Mouse (Mus musculus) stomach, embryonic 14.5 days (tissue): ENCODE data around the gene Phactr1. TPM values are rescaled to one million over a fixed set of nuclear protein-coding genes. Genes with fewer than 3 reads are reported as not detected.

Source experiments
- ATAC-seq: fragments of 200-750 bp; cut with Nextera tagmentation; 2 replicates; pipeline ENCODE4 v1.8.0; 2017; ENCODE audit warnings: low read depth, moderate TSS enrichment; ENCODE audit not compliant: insufficient number of reproducible peaks, insufficient read depth, low FRiP score
- H3K27ac ChIP-seq: fragments of 300-500 bp; sonication (generic); 2 replicates; pipeline ENCODE4 v1.5.1; 2014; ENCODE audit warnings: mild to moderate bottlenecking, low read length, moderate library complexity, mixed read lengths
- H3K27me3 ChIP-seq: fragments of 300-500 bp; sonication (generic); 2 replicates; pipeline ENCODE4 v1.6.1; 2014; ENCODE audit warnings: low read length, control low read depth, mixed read lengths; ENCODE audit not compliant: control insufficient read depth, insufficient read depth
- H3K36me3 ChIP-seq: fragments of 300-500 bp; sonication (generic); 2 replicates; pipeline ENCODE4 v1.6.1; 2014; ENCODE audit warnings: mild to moderate bottlenecking, control low read depth, low read length, moderate library complexity, mixed read lengths; ENCODE audit not compliant: control insufficient read depth, insufficient read depth
- H3K4me1 ChIP-seq: fragments of 300-500 bp; sonication (generic); 2 replicates; pipeline ENCODE4 v1.6.1; 2014; ENCODE audit warnings: low read length, control low read depth, mixed read lengths; ENCODE audit not compliant: control insufficient read depth, insufficient read depth
- H3K4me2 ChIP-seq: fragments of 300-500 bp; sonication (generic); replicated peaks from 2 replicates; pipeline ENCODE4 v1.6.1; 2014; ENCODE audit warnings: low read depth, low read length, control low read depth
- H3K4me3 ChIP-seq: fragments of 300-500 bp; sonication (generic); 2 replicates; pipeline ENCODE4 v1.5.1; 2014; ENCODE audit warnings: low read depth, low read length, control low read depth
- H3K9ac ChIP-seq: fragments of 300-500 bp; sonication (generic); replicated peaks from 2 replicates; pipeline ENCODE4 v1.6.1; 2014; ENCODE audit warnings: low read depth, mild to moderate bottlenecking, control low read depth, low read length, moderate library complexity, mixed read lengths
- H3K9me3 ChIP-seq: fragments of 300-500 bp; sonication (generic); 2 replicates; pipeline ENCODE4 v1.6.1; 2016; ENCODE audit warnings: low read depth, low read length, control low read depth; ENCODE audit not compliant: control insufficient read depth
- WGBS: fragments of 180-500 bp; shearing (Covaris S2); extraction: QIAGEN DNeasy Blood & Tissue Kit; methylation state at CpG from one replicate; pipeline ENCODE4 v1.1.7; 2014; 5-methylcytosine and 5-hydroxymethylcytosine counted together
- polyA plus RNA-seq: library from polyadenylated mRNA; unstranded; fragments of >200 nt; fragmentation: Nextera tagmentation; extraction: Ambion mirVana; gene quantifications from 2 replicates; pipeline ENCODE4 v1.2.1, GENCODE M21; 2014

The Phactr1 gene
- polyA plus RNA-seq, 1 experiment from 2014 or later, result 8.0 TPM

DNA sequence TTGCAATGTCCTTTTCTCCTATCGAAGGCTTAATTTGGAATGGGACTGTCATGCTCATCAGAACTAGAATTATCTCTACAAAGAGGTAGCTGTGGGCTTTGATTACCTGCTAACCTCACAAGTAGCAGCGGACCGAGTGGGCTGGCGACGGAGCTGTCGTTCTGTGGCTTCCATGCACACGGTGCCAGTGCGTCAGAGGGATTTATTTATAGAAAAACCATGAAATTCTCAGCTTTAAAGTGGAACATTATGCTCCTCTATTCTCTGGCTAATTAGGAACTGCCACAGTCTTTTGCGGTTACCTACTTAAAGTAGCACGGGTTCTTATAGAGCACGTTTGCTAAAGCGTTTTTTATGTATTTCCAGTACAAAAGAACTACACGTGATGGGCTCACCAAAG is 101.7 kb downstream of the Phactr1 start:
- H3K4me3 ChIP-seq, result no peak overlapping the region
- H3K36me3 ChIP-seq, result no peaks in the 10 kb centered on the region
- H3K4me2 ChIP-seq, result no peak overlapping the region
- ATAC-seq, result no peak
- H3K9ac ChIP-seq, result no peak overlapping the region
- 87% methylated on average over 13 of the region's 13 CpGs for WGBS
- no peaks in the 10 kb centered on the region for H3K27me3 ChIP-seq
- no peaks in the 10 kb centered on the region for H3K9me3 ChIP-seq
- no peaks in the 10 kb centered on the region for H3K4me1 ChIP-seq
- no peak overlapping the region for H3K27ac ChIP-seq

DNA sequence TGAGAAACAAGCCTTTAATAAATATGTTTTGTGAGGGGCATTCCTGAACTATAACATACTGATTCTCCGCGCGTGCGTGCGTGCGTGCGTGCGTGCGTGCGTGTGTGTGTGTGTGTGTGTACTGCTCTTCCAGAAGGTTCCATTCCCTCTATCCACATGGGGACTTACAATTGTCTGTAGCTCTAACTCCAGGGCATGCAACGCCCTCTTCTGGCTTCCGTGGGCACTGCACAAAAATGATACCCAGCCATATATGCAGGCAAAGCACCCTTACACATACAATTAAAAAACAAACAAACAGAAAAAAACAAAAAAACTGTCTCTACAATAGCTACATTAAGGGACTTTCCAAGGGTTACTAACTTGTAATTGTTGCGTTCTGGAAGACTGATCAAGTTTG is 108.8 kb downstream of the Phactr1 start:
- H3K4me2 ChIP-seq, result no peak overlapping the region
- no peaks in the 10 kb centered on the region for H3K36me3 ChIP-seq
- no peaks in the 10 kb centered on the region for H3K4me1 ChIP-seq
- no peaks in the 10 kb centered on the region for H3K9me3 ChIP-seq
- no peak overlapping the region for H3K9ac ChIP-seq
- H3K27ac ChIP-seq, result no peak overlapping the region
- H3K4me3 ChIP-seq, result no peak overlapping the region
- no peaks in the 10 kb centered on the region for H3K27me3 ChIP-seq
- no peak for ATAC-seq
- WGBS, result 84% methylated on average over 13 of the region's 13 CpGs

- Histone ChIP-seq H3K4me1 (no peaks in the 10 kb centered on the region), H3K4me3 (no peak overlapping the region), H3K36me3 (no peaks in the 10 kb centered on the region), H3K27me3 (no peaks in the 10 kb centered on the region), H3K4me2 (0 out of 2 replicates have a peak overlapping the region, but pooled peaks have one; percentile 6), H3K27ac (no peak overlapping the region), H3K9ac (no peak overlapping the region), H3K9me3 (no peaks in the 10 kb centered on the region)
- 18% methylated on average over 8 of the region's 8 CpGs for WGBS
- no peak for ATAC-seq
Observed at GRCm38 (mm10) chr13:42792279-42792678, 111.9 kb downstream of the Phactr1 start.

DNA sequence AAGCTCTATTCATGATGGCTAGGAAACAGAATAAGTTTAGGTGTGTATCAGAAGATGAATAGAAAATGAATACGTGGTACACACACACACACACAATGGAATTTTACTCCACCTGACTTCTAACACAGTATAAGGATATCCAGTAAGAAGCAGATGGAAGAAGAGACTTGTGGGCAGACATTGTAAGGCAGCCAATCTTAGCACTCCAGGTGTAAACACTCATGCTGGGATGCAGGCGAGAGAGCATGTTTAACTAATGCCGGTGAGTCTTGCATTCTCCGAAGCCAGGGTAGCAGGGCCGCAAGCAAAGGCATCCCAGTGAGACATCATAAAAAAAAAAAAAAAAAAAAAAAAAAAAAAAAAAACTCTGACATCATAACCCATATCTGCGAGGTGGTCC is 120.1 kb downstream of the Phactr1 start:
- H3K4me1 ChIP-seq, result no peaks in the 10 kb centered on the region
- no peak overlapping the region for H3K9ac ChIP-seq
- H3K9me3 ChIP-seq, result no peaks in the 10 kb centered on the region
- no peak overlapping the region for H3K4me3 ChIP-seq
- H3K36me3 ChIP-seq, result no peaks in the 10 kb centered on the region
- no peak overlapping the region for H3K27ac ChIP-seq
- H3K4me2 ChIP-seq, result no peak overlapping the region
- no peak for ATAC-seq
- no peaks in the 10 kb centered on the region for H3K27me3 ChIP-seq
- 71% methylated on average over 6 of the region's 6 CpGs for WGBS

DNA sequence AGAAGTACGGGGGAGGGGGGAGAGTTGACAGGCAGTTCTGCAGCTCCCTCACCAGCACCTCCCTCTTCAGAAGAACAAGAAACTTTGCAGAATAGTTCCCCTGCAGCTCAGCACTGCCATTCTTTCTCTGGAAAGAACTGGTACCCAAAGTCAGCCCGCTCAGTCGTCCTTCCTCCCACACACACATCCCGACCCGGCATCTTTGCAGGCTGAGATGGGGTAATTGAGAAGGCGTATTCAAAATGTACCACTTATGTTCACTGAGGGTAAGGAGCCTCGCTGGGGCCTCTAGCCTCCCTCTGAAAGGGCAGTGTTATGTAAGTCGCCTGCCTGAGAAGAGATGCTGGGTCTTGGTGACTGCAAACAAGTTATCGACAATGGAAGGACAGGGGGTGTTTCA is 123.9 kb downstream of the Phactr1 start:
- no peaks in the 10 kb centered on the region for H3K27me3 ChIP-seq
- no peaks in the 10 kb centered on the region for H3K4me1 ChIP-seq
- ATAC-seq, result no peak
- H3K36me3 ChIP-seq, result no peaks in the 10 kb centered on the region
- H3K4me2 ChIP-seq, result no peak overlapping the region
- WGBS, result 57% methylated on average over 9 of the region's 9 CpGs
- H3K27ac ChIP-seq, result no peak overlapping the region
- H3K9ac ChIP-seq, result no peak overlapping the region
- H3K4me3 ChIP-seq, result no peak overlapping the region
- no peaks in the 10 kb centered on the region for H3K9me3 ChIP-seq

GRCm38 (mm10) chr13:42812762-42813161 is 132.3 kb downstream of the Phactr1 start:
- Histone ChIP-seq H3K4me2 (peak overlapping the region; percentile 31), H3K9me3 (no peaks in the 10 kb centered on the region), H3K27ac (no peak overlapping the region), H3K4me1 (no peaks in the 10 kb centered on the region), H3K4me3 (peak overlapping the region; percentile 4; the same call in 1 of the 2 replicates), H3K27me3 (no peaks in the 10 kb centered on the region), H3K9ac (no peak overlapping the region), H3K36me3 (no peaks in the 10 kb centered on the region)
- WGBS, result 12% methylated on average over 7 of the region's 7 CpGs
- peak; percentile 77; the same call in 1 of the 2 replicates for ATAC-seq

- WGBS, result 36% methylated on average over 10 of the region's 10 CpGs
- Histone ChIP-seq H3K4me2 (no peak overlapping the region), H3K4me3 (no peak overlapping the region), H3K36me3 (no peaks in the 10 kb centered on the region), H3K9ac (no peak overlapping the region), H3K27ac (no peak overlapping the region), H3K9me3 (no peaks in the 10 kb centered on the region), H3K27me3 (no peaks in the 10 kb centered on the region), H3K4me1 (no peaks in the 10 kb centered on the region)
- no peak for ATAC-seq
Observed at GRCm38 (mm10) chr13:42818378-42818777, 138.0 kb downstream of the Phactr1 start.

- no peaks in the 10 kb centered on the region for H3K9me3 ChIP-seq
- no peak overlapping the region for H3K4me2 ChIP-seq
- no peak overlapping the region for H3K9ac ChIP-seq
- no peak for ATAC-seq
- WGBS, result 53% methylated on average over 9 of the region's 9 CpGs
- no peaks in the 10 kb centered on the region for H3K27me3 ChIP-seq
- H3K4me1 ChIP-seq, result no peaks in the 10 kb centered on the region
- H3K27ac ChIP-seq, result no peak overlapping the region
- H3K4me3 ChIP-seq, result no peak overlapping the region
- no peaks in the 10 kb centered on the region for H3K36me3 ChIP-seq
Observed at GRCm38 (mm10) chr13:42820513-42820912, 140.1 kb downstream of the Phactr1 start.

DNA sequence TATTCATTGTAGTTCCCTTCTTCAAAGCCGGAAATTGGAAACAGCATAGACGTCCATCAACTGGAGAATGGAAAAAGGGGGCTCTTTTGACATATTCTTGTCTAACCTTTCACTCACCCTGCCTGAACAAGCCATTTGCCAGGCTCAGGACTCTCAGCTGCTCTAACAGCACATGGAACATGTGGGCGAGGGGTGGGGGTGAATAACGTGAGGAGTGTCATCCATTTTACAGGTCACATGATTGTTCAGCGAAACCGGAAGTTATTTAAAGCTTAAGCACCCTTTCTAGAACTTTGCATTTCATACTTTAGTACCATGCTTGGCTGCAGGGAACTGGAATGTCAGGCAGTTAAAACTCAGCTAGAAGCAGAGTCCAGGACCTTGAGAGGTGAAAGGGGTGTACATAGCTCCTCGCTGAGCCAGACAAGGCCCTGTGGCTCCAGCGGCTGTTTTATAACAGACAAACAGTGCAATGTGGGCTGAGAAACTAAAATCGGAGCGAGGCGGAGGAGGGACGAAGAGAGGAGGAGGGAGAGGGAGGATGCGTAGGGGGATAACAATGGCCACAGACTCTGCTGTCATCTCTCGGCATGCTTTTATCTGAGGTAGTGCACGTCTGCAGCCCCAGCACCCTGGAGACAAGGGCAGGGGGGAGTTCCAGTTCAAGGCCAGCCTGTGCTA is 141.1 kb downstream of the Phactr1 start:
- no peaks in the 10 kb centered on the region for H3K36me3 ChIP-seq
- no peak overlapping the region for H3K4me3 ChIP-seq
- H3K4me2 ChIP-seq, result no peak overlapping the region
- 60% methylated on average over 15 of the region's 15 CpGs for WGBS
- no peak overlapping the region for H3K27ac ChIP-seq
- H3K4me1 ChIP-seq, result no peaks in the 10 kb centered on the region
- no peaks in the 10 kb centered on the region for H3K27me3 ChIP-seq
- H3K9ac ChIP-seq, result no peak overlapping the region
- H3K9me3 ChIP-seq, result no peaks in the 10 kb centered on the region
- ATAC-seq, result peak; percentile 14; the same call in 1 of the 2 replicates
